Mouse (Mus musculus): ENCODE measurements around the gene Cenpw.

Gene Cenpw

DNA sequence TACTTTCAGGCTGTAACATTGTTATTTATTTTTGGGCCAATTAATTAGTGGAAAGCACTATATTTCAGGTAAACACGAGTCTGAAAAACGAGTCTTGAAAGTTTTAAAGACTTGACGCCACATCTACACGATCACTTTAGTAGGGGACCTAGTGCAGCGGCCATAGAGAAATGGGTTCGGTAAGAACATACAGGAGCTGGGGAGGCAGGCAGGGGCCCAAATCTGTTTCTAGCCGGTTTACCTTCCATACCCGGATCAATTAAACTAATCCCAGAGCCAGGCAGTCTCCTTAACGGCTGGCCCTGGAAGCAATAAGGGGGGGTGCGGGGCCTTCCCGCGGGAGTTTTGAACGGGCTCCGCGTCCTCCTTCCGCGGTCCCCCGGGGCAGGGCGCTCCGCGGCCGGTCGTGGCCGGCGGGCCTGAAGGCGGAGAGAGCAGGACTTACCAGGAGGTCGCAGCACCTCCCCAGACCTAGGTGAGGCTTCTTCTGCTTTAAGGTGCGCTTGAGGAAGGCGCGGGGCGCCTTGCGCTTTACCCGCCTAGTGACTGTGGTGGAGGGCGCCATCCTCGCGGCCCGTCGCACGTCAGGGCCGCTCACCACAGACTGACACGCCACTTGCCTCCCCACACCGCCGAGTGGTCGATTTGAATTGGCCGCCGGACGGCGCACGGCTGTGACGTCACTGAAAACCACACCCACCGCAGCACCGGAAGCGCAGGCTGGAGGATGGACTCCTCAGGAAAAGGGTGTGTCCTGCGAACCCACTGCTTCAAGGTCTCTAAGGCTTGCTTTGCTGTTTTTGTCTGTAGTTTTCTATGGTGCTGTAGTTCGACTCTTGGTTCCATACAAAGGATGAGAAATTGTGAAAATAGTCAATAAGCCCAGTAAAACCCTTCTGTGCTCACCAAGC, at the start of gene Cenpw:
Gene Cenpw (minus strand): TSS at position 645 of the 911 bp plus-strand sequence.
- DNase-seq, result peak; percentile 86

DNA sequence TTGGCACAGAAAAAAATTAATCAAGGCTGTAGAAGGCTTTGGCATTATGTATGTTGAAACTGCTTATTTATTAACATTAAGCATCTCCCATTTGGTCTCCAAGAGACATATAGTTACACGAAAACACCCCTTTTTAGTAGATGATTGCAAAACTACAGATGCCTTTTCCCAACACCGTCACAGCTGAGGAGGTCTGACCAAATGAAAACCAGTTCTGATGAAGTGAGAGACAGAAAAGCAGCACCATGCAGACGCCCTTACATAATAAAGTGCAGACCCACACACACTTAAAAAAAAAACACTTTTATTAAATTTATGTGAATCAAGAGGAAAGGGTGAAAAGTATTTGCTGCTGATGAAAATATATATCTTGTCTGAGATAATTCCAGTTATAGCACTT, 49.3 kb upstream of the Cenpw start:
- no peak for DNase-seq

DNA sequence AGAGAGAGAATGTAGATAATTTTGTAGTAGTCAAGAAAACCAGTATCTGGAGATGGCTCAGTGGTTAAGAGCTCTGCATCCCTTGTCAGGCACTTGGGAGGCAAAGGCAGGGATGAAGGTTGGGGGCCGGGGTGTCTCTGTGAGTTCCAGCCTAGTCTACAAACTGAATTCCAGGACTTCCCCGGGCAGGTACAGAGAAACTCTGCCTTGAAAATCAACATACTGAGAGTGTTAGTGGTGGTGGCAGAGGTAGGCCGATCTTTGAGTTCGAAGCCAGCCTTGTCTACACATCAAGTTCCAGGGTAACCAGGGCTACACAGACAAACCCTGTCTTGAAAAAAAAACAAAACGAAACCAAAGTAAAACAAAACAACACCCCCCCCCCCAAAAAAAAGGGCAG, 859 bp downstream of the Cenpw start:
- DNase-seq, result no peak

DNA sequence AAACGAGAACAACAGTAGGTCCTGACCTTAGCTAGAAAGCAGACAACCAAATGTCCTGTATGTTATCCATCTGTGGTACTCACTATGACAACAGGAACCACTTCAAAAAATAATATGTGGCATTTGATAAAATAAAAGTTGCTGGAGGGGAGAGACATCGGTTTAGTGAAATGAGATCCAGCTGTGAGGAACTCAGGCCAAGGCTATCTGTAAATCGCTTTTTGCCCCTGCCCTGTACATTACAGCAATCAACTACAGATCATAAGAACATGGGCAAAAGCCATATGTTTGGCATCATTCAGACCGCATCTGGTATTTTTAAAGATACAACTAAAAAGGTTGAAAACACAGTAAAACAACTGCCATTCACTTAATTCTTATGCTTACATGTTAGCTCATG, 32.7 kb downstream of the Cenpw start:
- no peak for DNase-seq

Measured in right cerebral cortex, postnatal 25 days (tissue).